Mouse (Mus musculus): ENCODE measurements at regions not wholly inside any gene's neighbourhood (a gene's known extent, or its start where the extent isn't known, plus 50 kb on each side); places are given as distances from the start of the nearest gene placed in this dataset.

GRCm38 (mm10) chr1:90347032-90347431 is 143.3 kb downstream of the Ackr3 start:
- 48% methylated on average over 6 of the region's 6 CpGs for WGBS
- Histone ChIP-seq H3K27me3 (ENCODE audit: control insufficient read depth, insufficient read depth, low read length) (no peaks in the 10 kb centered on the region), H3K27ac (replicated peaks; ENCODE audit: insufficient read depth, low read depth, low read length) (no peak overlapping the region), H3K79me2 (ENCODE audit: control insufficient read depth, insufficient read depth, low read length) (no peaks in the 10 kb centered on the region), H3K9ac (ENCODE audit: low read depth, low read length) (no peak overlapping the region), H3K36me3 (ENCODE audit: control insufficient read depth, insufficient read depth, low read length) (no peaks in the 10 kb centered on the region), H3K4me1 (ENCODE audit: control insufficient read depth, insufficient read depth, low read length) (no peaks in the 10 kb centered on the region), H3K4me3 (ENCODE audit: insufficient read depth, low read depth, low read length) (no peak overlapping the region)
- no peak for DNase-seq (ENCODE audit: extremely low read depth, low read depth, low spot score)
- TF ChIP-seq CTCF (IDR thresholded peaks at IDR 0.05; ENCODE audit: low read depth, low read length) (no peak), POLR2A (IDR thresholded peaks at IDR 0.05; ENCODE audit: extremely low read depth, insufficient read depth, low read length) (no peak)

DNA sequence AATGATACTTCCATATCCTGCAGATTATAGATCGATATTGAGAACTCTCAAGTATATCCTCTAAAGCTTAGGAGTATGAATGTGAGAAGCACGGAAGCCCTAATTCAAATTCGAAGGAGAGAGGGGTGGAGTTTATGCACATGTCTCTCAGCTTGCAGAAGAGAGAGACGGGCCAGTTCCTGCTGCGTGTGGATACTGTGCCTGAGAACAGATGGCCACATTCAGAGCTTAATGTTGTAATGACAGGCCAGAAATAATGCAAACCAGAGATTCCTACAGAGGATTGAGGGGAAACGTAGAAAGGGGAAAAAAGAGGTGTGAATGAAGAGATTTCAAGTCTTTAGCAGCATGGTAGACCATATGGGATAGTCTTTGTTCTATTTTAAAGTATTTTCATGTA is 145.8 kb downstream of the Ackr3 start:
- Histone ChIP-seq H3K4me1 (ENCODE audit: control insufficient read depth, insufficient read depth, low read length) (no peaks in the 10 kb centered on the region), H3K27ac (replicated peaks; ENCODE audit: insufficient read depth, low read depth, low read length) (no peak overlapping the region), H3K79me2 (ENCODE audit: control insufficient read depth, insufficient read depth, low read length) (no peaks in the 10 kb centered on the region), H3K36me3 (ENCODE audit: control insufficient read depth, insufficient read depth, low read length) (no peaks in the 10 kb centered on the region), H3K27me3 (ENCODE audit: control insufficient read depth, insufficient read depth, low read length) (no peaks in the 10 kb centered on the region), H3K9ac (ENCODE audit: low read depth, low read length) (no peak overlapping the region), H3K4me3 (ENCODE audit: insufficient read depth, low read depth, low read length) (no peak overlapping the region)
- no peak for TF ChIP-seq CTCF (IDR thresholded peaks at IDR 0.05; ENCODE audit: low read depth, low read length)
- TF ChIP-seq POLR2A (IDR thresholded peaks at IDR 0.05; ENCODE audit: extremely low read depth, insufficient read depth, low read length) = no peak
- 68% methylated on average over 6 of the region's 6 CpGs for WGBS
- DNase-seq (ENCODE audit: extremely low read depth, low read depth, low spot score) = no peak

DNA sequence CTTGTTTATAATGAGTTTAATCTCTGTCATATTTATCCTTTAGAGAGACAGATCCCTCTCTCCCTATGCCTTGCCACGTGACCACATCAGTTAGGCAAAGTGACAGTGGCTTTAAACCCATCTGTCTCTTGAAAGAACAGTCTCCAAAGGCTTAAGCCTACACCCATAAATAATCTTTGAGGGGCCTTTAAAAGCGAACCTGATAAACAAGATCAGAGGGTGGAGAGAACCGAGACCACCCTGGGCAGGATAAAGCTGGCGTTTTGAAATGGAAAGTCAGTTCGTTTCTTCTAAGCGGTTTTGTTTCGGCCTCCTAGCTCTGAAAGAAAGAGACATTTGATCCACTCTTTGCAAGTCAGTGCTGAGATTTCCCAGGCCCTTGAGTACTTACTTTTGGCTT is 149.5 kb downstream of the Ackr3 start:
- Histone ChIP-seq H3K4me3 (ENCODE audit: insufficient read depth, low read depth, low read length) (no peak overlapping the region), H3K4me1 (ENCODE audit: control insufficient read depth, insufficient read depth, low read length) (no peaks in the 10 kb centered on the region), H3K9ac (ENCODE audit: low read depth, low read length) (no peak overlapping the region), H3K27ac (replicated peaks; ENCODE audit: insufficient read depth, low read depth, low read length) (no peak overlapping the region), H3K36me3 (ENCODE audit: control insufficient read depth, insufficient read depth, low read length) (no peaks in the 10 kb centered on the region), H3K27me3 (ENCODE audit: control insufficient read depth, insufficient read depth, low read length) (no peaks in the 10 kb centered on the region), H3K79me2 (ENCODE audit: control insufficient read depth, insufficient read depth, low read length) (no peaks in the 10 kb centered on the region)
- TF ChIP-seq POLR2A (IDR thresholded peaks at IDR 0.05; ENCODE audit: extremely low read depth, insufficient read depth, low read length) (no peak), CTCF (IDR thresholded peaks at IDR 0.05; ENCODE audit: low read depth, low read length) (no peak)
- 64% methylated on average over 7 of the region's 7 CpGs for WGBS
- no peak for DNase-seq (ENCODE audit: extremely low read depth, low read depth, low spot score)

DNA sequence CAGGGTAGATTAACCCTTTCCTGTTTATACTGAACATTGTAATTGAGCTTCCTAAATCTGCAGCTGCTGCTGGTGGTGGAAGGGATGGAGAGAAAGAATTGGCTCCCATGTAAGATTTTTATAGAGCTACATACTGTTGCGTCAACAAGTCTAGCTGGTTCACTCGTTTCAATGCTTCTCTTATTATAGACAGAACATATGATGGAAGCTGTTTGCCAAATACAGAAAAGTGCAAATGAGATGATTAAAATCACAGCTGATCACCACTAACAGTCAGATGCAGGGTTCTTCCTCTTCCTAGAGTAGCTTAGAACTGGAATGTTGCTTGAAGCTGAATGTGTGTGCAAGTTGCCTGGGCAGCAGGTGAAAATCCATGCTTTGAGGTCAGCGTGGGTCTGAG is 152.8 kb downstream of the Ackr3 start:
- H3K9ac ChIP-seq (ENCODE audit: low read depth, low read length) = no peak overlapping the region
- H3K27ac ChIP-seq (replicated peaks; ENCODE audit: insufficient read depth, low read depth, low read length) = no peak overlapping the region
- TF ChIP-seq POLR2A (IDR thresholded peaks at IDR 0.05; ENCODE audit: extremely low read depth, insufficient read depth, low read length) = no peak
- TF ChIP-seq CTCF (IDR thresholded peaks at IDR 0.05; ENCODE audit: low read depth, low read length) = no peak
- H3K79me2 ChIP-seq (ENCODE audit: control insufficient read depth, insufficient read depth, low read length) = no peaks in the 10 kb centered on the region
- H3K27me3 ChIP-seq (ENCODE audit: control insufficient read depth, insufficient read depth, low read length) = no peaks in the 10 kb centered on the region
- H3K4me1 ChIP-seq (ENCODE audit: control insufficient read depth, insufficient read depth, low read length) = no peaks in the 10 kb centered on the region
- 79% methylated on average over 3 of the region's 3 CpGs for WGBS
- DNase-seq (ENCODE audit: extremely low read depth, low read depth, low spot score) = no peak
- no peaks in the 10 kb centered on the region for H3K36me3 ChIP-seq (ENCODE audit: control insufficient read depth, insufficient read depth, low read length)
- no peak overlapping the region for H3K4me3 ChIP-seq (ENCODE audit: insufficient read depth, low read depth, low read length)

- H3K4me1 ChIP-seq (ENCODE audit: control insufficient read depth, insufficient read depth, low read length) = no peaks in the 10 kb centered on the region
- H3K79me2 ChIP-seq (ENCODE audit: control insufficient read depth, insufficient read depth, low read length) = no peaks in the 10 kb centered on the region
- no peak overlapping the region for H3K9ac ChIP-seq (ENCODE audit: low read depth, low read length)
- H3K27me3 ChIP-seq (ENCODE audit: control insufficient read depth, insufficient read depth, low read length) = no peaks in the 10 kb centered on the region
- TF ChIP-seq CTCF (IDR thresholded peaks at IDR 0.05; ENCODE audit: low read depth, low read length) (no peak), POLR2A (IDR thresholded peaks at IDR 0.05; ENCODE audit: extremely low read depth, insufficient read depth, low read length) (no peak)
- no peak for DNase-seq (ENCODE audit: extremely low read depth, low read depth, low spot score)
- no peak overlapping the region for H3K4me3 ChIP-seq (ENCODE audit: insufficient read depth, low read depth, low read length)
- no peaks in the 10 kb centered on the region for H3K36me3 ChIP-seq (ENCODE audit: control insufficient read depth, insufficient read depth, low read length)
- H3K27ac ChIP-seq (replicated peaks; ENCODE audit: insufficient read depth, low read depth, low read length) = no peak overlapping the region
These were observed 153.6 kb downstream of the Ackr3 start for GRCm38 (mm10) chr1:90357391-90357790.

DNA sequence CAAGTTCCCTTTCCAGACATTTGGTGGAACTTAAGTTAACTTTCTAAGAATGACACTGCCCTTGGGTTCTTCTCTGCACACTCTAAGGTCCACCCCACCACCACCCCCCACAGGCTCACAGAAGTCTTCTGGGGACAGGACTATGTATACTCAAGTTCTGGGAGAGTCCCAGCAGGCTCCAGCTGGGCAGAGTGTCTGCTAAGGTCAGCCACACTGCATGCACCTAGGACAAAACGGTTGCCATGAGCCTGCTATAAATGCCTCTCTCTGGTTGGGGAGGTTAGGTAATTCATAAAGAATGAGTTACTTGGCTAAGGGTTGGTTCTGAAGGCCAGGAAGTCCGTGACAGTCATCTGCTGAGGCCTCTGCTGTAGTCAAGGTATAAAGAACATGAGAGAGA is 155.2 kb downstream of the Ackr3 start:
- Histone ChIP-seq H3K4me3 (ENCODE audit: insufficient read depth, low read depth, low read length) (no peak overlapping the region), H3K36me3 (ENCODE audit: control insufficient read depth, insufficient read depth, low read length) (no peaks in the 10 kb centered on the region), H3K27ac (replicated peaks; ENCODE audit: insufficient read depth, low read depth, low read length) (no peak overlapping the region), H3K79me2 (ENCODE audit: control insufficient read depth, insufficient read depth, low read length) (no peaks in the 10 kb centered on the region), H3K4me1 (ENCODE audit: control insufficient read depth, insufficient read depth, low read length) (no peaks in the 10 kb centered on the region), H3K27me3 (ENCODE audit: control insufficient read depth, insufficient read depth, low read length) (no peaks in the 10 kb centered on the region), H3K9ac (ENCODE audit: low read depth, low read length) (no peak overlapping the region)
- no peak for TF ChIP-seq CTCF (IDR thresholded peaks at IDR 0.05; ENCODE audit: low read depth, low read length)
- no peak for TF ChIP-seq POLR2A (IDR thresholded peaks at IDR 0.05; ENCODE audit: extremely low read depth, insufficient read depth, low read length)
- WGBS = 81% methylated on average over 2 of the region's 2 CpGs
- DNase-seq (ENCODE audit: extremely low read depth, low read depth, low spot score) = no peak

Data from liver, adult 2 months (tissue).